Mouse (Mus musculus): ENCODE measurements around the gene Itpr1.

DNA sequence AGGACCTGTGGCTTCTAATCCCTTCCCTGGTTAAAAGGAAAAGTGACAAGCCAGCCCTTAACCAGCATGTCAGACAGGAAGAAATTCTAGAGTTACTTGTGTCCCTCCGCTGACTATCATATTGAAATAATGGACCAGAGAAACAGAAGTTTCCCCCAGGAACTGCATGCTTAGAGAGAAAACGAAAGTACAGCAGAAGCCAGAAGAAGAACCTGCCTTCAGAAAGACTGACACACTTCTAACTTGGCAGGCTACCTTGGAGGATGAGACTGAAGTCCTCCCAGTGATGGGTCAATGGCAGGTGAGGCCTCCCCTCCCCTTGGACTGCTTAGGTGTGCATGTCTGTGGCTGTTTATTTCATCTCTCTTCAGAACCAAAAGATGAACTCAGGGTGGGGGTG, 386.4 kb downstream of the Itpr1 start:
- no peak for TF ChIP-seq CTCF (conservative IDR thresholded peaks at IDR 0.05; ENCODE audit: insufficient read depth, insufficient read length, low read depth, low read length)
- no peak for TF ChIP-seq POLR2A (IDR thresholded peaks at IDR 0.05; ENCODE audit: low read depth, low read length)
